Mouse (Mus musculus) kidney, postnatal 10 days (tissue): ENCODE data around the gene Lrrc74b.
"Not testable (repeated sequence)": the region's sequence is repeated elsewhere in the genome, so short reads cannot be mapped to it uniquely, and the experiment has no call there.

ENCODE experiments used
- DNase-seq: peaks from one replicate; pipeline ENCODE4 v3.0.0; 2021; ENCODE audit warnings: mixed read lengths

Gene Lrrc74b

GRCm38 (mm10) chr16:17561128-17561750, at the start of gene Lrrc74b:
Gene Lrrc74b, minus strand, starts transcription at chr16:17561247.
- peak; percentile 75 for DNase-seq

GRCm38 (mm10) chr16:17605684-17606083, 44.6 kb upstream of the Lrrc74b start:
- no peak for DNase-seq

GRCm38 (mm10) chr16:17604941-17605340, 43.9 kb upstream of the Lrrc74b start:
- no peak for DNase-seq

- DNase-seq = no peak
Observed at GRCm38 (mm10) chr16:17600944-17601562, 40.0 kb upstream of the Lrrc74b start.

- DNase-seq = no peak
Observed at GRCm38 (mm10) chr16:17590731-17591130, 29.7 kb upstream of the Lrrc74b start.

GRCm38 (mm10) chr16:17584555-17584954, 23.5 kb upstream of the Lrrc74b start:
- DNase-seq = no peak

GRCm38 (mm10) chr16:17583064-17583463, 22.0 kb upstream of the Lrrc74b start, which contains the start of gene Slc7a4:
Gene Slc7a4, minus strand, starts transcription at chr16:17583214.
- peak; percentile 27 for DNase-seq

GRCm38 (mm10) chr16:17576825-17577215, 15.8 kb upstream of the Lrrc74b start:
- DNase-seq = no peak

GRCm38 (mm10) chr16:17575870-17576824, 15.1 kb upstream of the Lrrc74b start:
- peak; percentile 86 for DNase-seq

- DNase-seq = no peak
Observed at GRCm38 (mm10) chr16:17566186-17566585, 5.1 kb upstream of the Lrrc74b start.

- DNase-seq = peak; percentile 1
Observed at GRCm38 (mm10) chr16:17564771-17565170, 3.7 kb upstream of the Lrrc74b start.

GRCm38 (mm10) chr16:17564221-17564620, 3.2 kb upstream of the Lrrc74b start:
- DNase-seq = no peak

GRCm38 (mm10) chr16:17563580-17563979, 2.5 kb upstream of the Lrrc74b start:
- no peak for DNase-seq

GRCm38 (mm10) chr16:17561751-17562208, 733 bp upstream of the Lrrc74b start, which contains the start of gene P2rx6:
Gene P2rx6, plus strand, starts transcription at chr16:17561885.
- DNase-seq = peak; percentile 73

GRCm38 (mm10) chr16:17559396-17560027, 1.5 kb downstream of the Lrrc74b start:
- peak; percentile 3 for DNase-seq

- peak; percentile 19 for DNase-seq
Observed at GRCm38 (mm10) chr16:17558811-17559210, 2.2 kb downstream of the Lrrc74b start.

- peak; percentile 79 for DNase-seq
Observed at GRCm38 (mm10) chr16:17557947-17558480, 3.0 kb downstream of the Lrrc74b start.

- peak; percentile 1 for DNase-seq
Observed at GRCm38 (mm10) chr16:17556907-17557306, 4.1 kb downstream of the Lrrc74b start.

GRCm38 (mm10) chr16:17556180-17556579, 4.9 kb downstream of the Lrrc74b start:
- DNase-seq = peak; percentile 0

- not testable (repeated sequence) for DNase-seq
Observed at GRCm38 (mm10) chr16:17554702-17555101, 6.3 kb downstream of the Lrrc74b start.

- DNase-seq = peak; percentile 77
Observed at GRCm38 (mm10) chr16:17553910-17554685, 6.9 kb downstream of the Lrrc74b start.
